Mouse (Mus musculus) CH12.LX (cell line): ENCODE results near the gene Irak3. TPM values are rescaled to one million over a fixed set of nuclear protein-coding genes. Genes with fewer than 3 reads are reported as not detected.

Experiments used
- DNase-seq: peaks from one replicate; pipeline ENCODE4 v3.0.0-alpha.2; 2013; ENCODE audit errors: extremely low read depth
- H3K27ac ChIP-seq: 2 replicates; pipeline ENCODE4 v1.5.1; 2012; ENCODE audit warnings: low read depth, mild to moderate bottlenecking, control low read depth, moderate library complexity; ENCODE audit not compliant: insufficient read depth
- H3K27me3 ChIP-seq: replicated peaks from 2 replicates; pipeline ENCODE3; 2012; ENCODE audit warnings: inconsistent platforms
- H3K36me3 ChIP-seq, 2 experiments: replicated peaks in 1 of 2; 2 replicates each; pipeline versions ENCODE3 to v1.6.1; 2012; ENCODE audit warnings: inconsistent platforms in 1 of 2, low read length in 1 of 2, mild to moderate bottlenecking in 1 of 2, mixed read lengths in 1 of 2, moderate library complexity in 1 of 2; ENCODE audit not compliant: control insufficient read depth in 1 of 2, insufficient read depth in 1 of 2
- H3K4me1 ChIP-seq, 2 experiments: 2 replicates each; pipeline ENCODE4 v1.6.1; 2012; ENCODE audit warnings: inconsistent platforms in 1 of 2, moderate library complexity in 1 of 2; ENCODE audit not compliant: insufficient read depth in 2 of 2, control insufficient read depth in 1 of 2
- H3K4me2 ChIP-seq: 2 replicates; pipeline ENCODE4 v1.6.1; 2012; ENCODE audit warnings: low read depth, mild to moderate bottlenecking, control low read depth; ENCODE audit not compliant: poor library complexity, insufficient read depth, severe bottlenecking
- H3K4me3 ChIP-seq, 3 experiments: fragments of 150-350 bp in 1 of 3; sonication (generic) in 1 of 3; replicated peaks in 1 of 3; 2 replicates each; pipeline versions ENCODE3 to v1.5.1; 2011 to 2012; ENCODE audit warnings: low read depth in 2 of 3, low read length in 2 of 3, mild to moderate bottlenecking in 2 of 3, moderate library complexity in 2 of 3, control low read depth in 1 of 3, improper control_type of control experiment in 1 of 3, inconsistent platforms in 1 of 3, mixed read lengths in 1 of 3; ENCODE audit not compliant: poor library complexity in 1 of 3
- H3K79me2 ChIP-seq: replicated peaks from 2 replicates; pipeline ENCODE4 v1.6.1; 2012; ENCODE audit warnings: mild to moderate bottlenecking, moderate library complexity; ENCODE audit not compliant: control insufficient read depth, poor library complexity, insufficient read depth, severe bottlenecking; ENCODE audit errors: extremely low read depth
- H3K9ac ChIP-seq: 2 replicates; pipeline ENCODE4 v1.6.1; 2012; ENCODE audit warnings: low read depth, mild to moderate bottlenecking, control low read depth, moderate library complexity; ENCODE audit not compliant: insufficient read depth
- H3K9me3 ChIP-seq: replicated peaks from 2 replicates; pipeline ENCODE3; 2012; ENCODE audit warnings: low read length, inconsistent platforms, mixed read lengths
- BHLHE40 ChIP-seq: IDR thresholded peaks from 2 replicates; pipeline ENCODE4 v1.6.1; 2011; ENCODE audit warnings: mild to moderate bottlenecking, low read depth, low read length, improper control_type of control experiment
- CHD1 ChIP-seq: IDR thresholded peaks from 2 replicates; pipeline ENCODE4 v1.6.1; 2012; ENCODE audit warnings: low read depth, low read length, improper control_type of control experiment, inconsistent platforms
- CHD2 ChIP-seq: IDR thresholded peaks from 2 replicates; pipeline ENCODE4 v1.6.1; 2011; ENCODE audit warnings: low read length, improper control_type of control experiment
- E2F4 ChIP-seq: IDR thresholded peaks from 2 replicates; pipeline ENCODE4 v1.6.1; 2011; ENCODE audit warnings: low read depth, low read length, improper control_type of control experiment; ENCODE audit not compliant: insufficient replicate concordance
- ELF1 ChIP-seq: IDR thresholded peaks from 2 replicates; pipeline ENCODE4 v1.6.1; 2014; ENCODE audit warnings: low read depth, mild to moderate bottlenecking, inconsistent platforms, low read length, improper control_type of control experiment
- EP300 ChIP-seq: IDR thresholded peaks from 2 replicates; pipeline ENCODE4 v1.6.1; 2011; ENCODE audit warnings: low read length, improper control_type of control experiment
- IRF4 ChIP-seq: IDR thresholded peaks from 2 replicates; pipeline ENCODE4 v1.6.1; 2014; ENCODE audit warnings: low read depth, mild to moderate bottlenecking, inconsistent platforms, low read length, improper control_type of control experiment
- JUN ChIP-seq: IDR thresholded peaks from 2 replicates; pipeline ENCODE4 v1.6.1; 2011; ENCODE audit warnings: low read depth, mild to moderate bottlenecking, low read length, improper control_type of control experiment, moderate library complexity; ENCODE audit not compliant: insufficient read depth
- JUND ChIP-seq: conservative IDR thresholded peaks from 2 replicates; pipeline ENCODE4 v1.6.1; 2011; ENCODE audit warnings: low read depth, low read length, improper control_type of control experiment
- MAFK ChIP-seq: IDR thresholded peaks from 2 replicates; pipeline ENCODE4 v1.6.1; 2011; ENCODE audit warnings: low read length, improper control_type of control experiment; ENCODE audit not compliant: insufficient replicate concordance
- MAZ ChIP-seq: IDR thresholded peaks from 2 replicates; pipeline ENCODE4 v1.6.1; 2012; ENCODE audit warnings: low read depth, mild to moderate bottlenecking, inconsistent platforms, low read length, improper control_type of control experiment, moderate library complexity
- MEF2A ChIP-seq: IDR thresholded peaks from 2 replicates; pipeline ENCODE4 v1.6.1; 2014; ENCODE audit warnings: low read depth, mild to moderate bottlenecking, inconsistent platforms, low read length, improper control_type of control experiment, borderline replicate concordance
- MYC ChIP-seq: IDR thresholded peaks from 2 replicates; pipeline ENCODE4 v1.6.1; 2011; ENCODE audit warnings: low read depth, mild to moderate bottlenecking, improper control_type of control experiment, low read length
- SIN3A ChIP-seq: IDR thresholded peaks from 2 replicates; pipeline ENCODE4 v1.6.1; 2012; ENCODE audit warnings: low read length, improper control_type of control experiment, inconsistent platforms
- SMC3 ChIP-seq: IDR thresholded peaks from 2 replicates; pipeline ENCODE4 v1.6.1; 2011; ENCODE audit warnings: low read depth, low read length, improper control_type of control experiment
- TCF12 ChIP-seq: IDR thresholded peaks from 2 replicates; pipeline ENCODE4 v1.6.1; 2014; ENCODE audit warnings: low read depth, mild to moderate bottlenecking, inconsistent platforms, low read length, improper control_type of control experiment
- UBTF ChIP-seq: IDR thresholded peaks from 2 replicates; pipeline ENCODE4 v1.6.1; 2012; ENCODE audit warnings: low read depth, mild to moderate bottlenecking, inconsistent platforms, low read length, improper control_type of control experiment, moderate library complexity
- USF2 ChIP-seq: conservative IDR thresholded peaks from 2 replicates; pipeline ENCODE4 v1.6.1; 2011; ENCODE audit warnings: low read depth, low read length, improper control_type of control experiment
- ZC3H11A ChIP-seq: IDR thresholded peaks from 2 replicates; pipeline ENCODE4 v1.6.1; 2012; ENCODE audit warnings: low read depth, mild to moderate bottlenecking, inconsistent platforms, low read length, improper control_type of control experiment
- ZKSCAN1 ChIP-seq: IDR thresholded peaks from 2 replicates; pipeline ENCODE4 v1.6.1; 2012; ENCODE audit warnings: low read depth, inconsistent platforms, low read length, improper control_type of control experiment, borderline replicate concordance
- ZMIZ1 ChIP-seq: IDR thresholded peaks from 2 replicates; pipeline ENCODE4 v1.6.1; 2012; ENCODE audit warnings: low read depth, mild to moderate bottlenecking, inconsistent platforms, low read length, improper control_type of control experiment
- dilution Hi-C: fragments of 300-500 bp; cut with MboI; formaldehyde crosslinking; loops from 2 replicates; pipeline ENCODE4 v1.14.3; 2020; ENCODE audit warnings: low sequenced_read_pairs; ENCODE audit not compliant: extremely low pct_unique_long_range_greater_than_20kb, extremely low pct_ligation_motif_present
- in situ Hi-C: fragments of 300-500 bp; cut with MboI; formaldehyde crosslinking; loops from 3 replicates; pipeline ENCODE4 v1.14.3; 2019; ENCODE audit warnings: low sequenced_read_pairs, low pct_ligation_motif_present, low pct_unique_long_range_greater_than_20kb, mixed read lengths
- polyA plus RNA-seq: library from polyadenylated mRNA; unstranded; fragments of >175 nt; gene quantifications from 2 replicates; pipeline ENCODE4 v1.2.1, GENCODE M21; 2012; ENCODE audit warnings: low read depth; ENCODE audit not compliant: insufficient read length
- total RNA-seq, 2 experiments: library from RNA; depleted of rRNA; stranded (reverse); fragments of 300-350 nt in 1 of 2; fragments of >200 nt in 1 of 2; gene quantifications; 2 replicates each; pipeline ENCODE4 v1.2.3; 2012 to 2014

Gene Irak3
- total and polyA plus RNA-seq, 3 experiments = 0.50 to 3.1 (median 1.1) TPM

DNA sequence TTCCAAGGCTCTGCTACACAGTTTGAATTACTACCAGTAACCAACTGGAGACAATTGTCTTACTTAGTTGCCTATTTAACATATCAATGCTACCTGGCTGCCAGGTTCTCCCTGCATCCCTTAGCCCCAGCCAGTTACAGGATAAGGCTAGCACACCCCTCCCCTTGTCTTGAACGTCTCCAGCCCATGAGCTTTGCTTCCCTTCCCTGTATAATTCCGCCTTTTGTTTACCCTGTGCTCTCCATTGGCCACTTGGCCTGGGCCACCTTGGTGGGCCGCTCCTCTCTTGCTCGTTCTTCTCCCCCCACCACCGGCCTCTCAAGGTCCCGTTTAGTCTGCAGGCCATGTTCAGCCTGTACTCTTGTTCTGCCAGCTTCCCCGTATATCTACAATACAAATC lies 87.4 kb downstream of the Irak3 start:
- H3K27me3 ChIP-seq = no peaks in the 10 kb centered on the region
- no peak overlapping the region for H3K27ac ChIP-seq
- TF ChIP-seq BHLHE40 = no peak
- TF ChIP-seq CHD2 = no peak
- TF ChIP-seq MYC = no peak
- no peak for TF ChIP-seq MAFK
- TF ChIP-seq CHD1 = no peak
- no peak for TF ChIP-seq USF2
- TF ChIP-seq IRF4 = no peak
- no peak for TF ChIP-seq JUN
- TF ChIP-seq E2F4 = no peak
- no peak for TF ChIP-seq ZMIZ1
- TF ChIP-seq ZKSCAN1 = no peak
- TF ChIP-seq ELF1 = no peak
- TF ChIP-seq JUND = no peak
- no peak for TF ChIP-seq MAZ
- no peak for TF ChIP-seq ZC3H11A
- no peak for TF ChIP-seq EP300
- no peak for TF ChIP-seq TCF12
- TF ChIP-seq SMC3 = no peak
- TF ChIP-seq MEF2A = no peak
- TF ChIP-seq UBTF = no peak
- H3K79me2 ChIP-seq = no peaks in the 10 kb centered on the region
- no peak overlapping the region for H3K9ac ChIP-seq
- dilution Hi-C loops (no loop called here), in situ Hi-C loops (loop anchor here (25.0 kb wide), 1 partner anchor 477 kb away; no protein-coding TSS in a partner anchor)
- peaks cover 0 to 14% of the 10 kb centered on the region in 2 experiments for H3K36me3 ChIP-seq
- H3K4me2 ChIP-seq = no peak overlapping the region
- no peaks in the 10 kb centered on the region for H3K9me3 ChIP-seq
- H3K4me3 ChIP-seq = no peak overlapping the region
- peaks cover 0 to 7% of the 10 kb centered on the region in 2 experiments; a peak in 1 of 4 replicates for H3K4me1 ChIP-seq
- DNase-seq = no peak

DNA sequence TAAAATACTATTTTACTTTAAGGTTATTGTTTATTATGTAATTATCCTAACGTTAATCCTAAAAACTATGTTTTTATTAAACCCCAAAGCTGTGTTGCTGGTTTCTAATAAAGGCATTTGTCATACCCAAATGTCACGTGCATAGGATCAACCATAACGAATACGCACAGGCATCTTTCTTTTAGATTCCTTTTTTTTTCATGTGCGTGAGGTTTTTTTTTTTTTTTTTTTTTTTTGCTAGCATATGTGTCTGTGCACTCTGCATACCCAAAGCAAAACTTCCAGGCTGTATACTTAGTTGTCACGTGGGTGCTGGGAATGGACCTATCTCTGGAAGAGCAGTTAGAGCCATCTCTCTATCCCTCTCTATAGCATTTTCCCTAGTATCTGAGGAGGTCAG lies 88.0 kb downstream of the Irak3 start:
- TF ChIP-seq SIN3A = no peak
- no peak for TF ChIP-seq UBTF
- Histone ChIP-seq H3K79me2 (no peaks in the 10 kb centered on the region), H3K4me2 (no peak overlapping the region), H3K4me3 (no peak overlapping the region), H3K27me3 (no peaks in the 10 kb centered on the region), H3K27ac (no peak overlapping the region), H3K4me1 (peaks cover 0 to 7% of the 10 kb centered on the region in 2 experiments; a peak in 1 of 4 replicates), H3K36me3 (peaks cover 0 to 19% of the 10 kb centered on the region in 2 experiments), H3K9me3 (no peaks in the 10 kb centered on the region), H3K9ac (no peak overlapping the region)
- no peak for DNase-seq
- dilution Hi-C loops = no loop called here
- in situ Hi-C loops = loop anchor here (25.0 kb wide), 1 partner anchor 477 kb away; no protein-coding TSS in a partner anchor
